Mouse (Mus musculus) neural tube, embryonic 13.5 days (tissue): ENCODE measurements around the gene Tmcc1. TPM values are rescaled to one million over a fixed set of nuclear protein-coding genes. Genes with fewer than 3 reads are reported as not detected.

ENCODE experiments used
- ATAC-seq: fragments of 200-750 bp; cut with Nextera tagmentation; 2 replicates; pipeline ENCODE4 v1.8.0; 2017; ENCODE audit warnings: low read depth, mild to moderate bottlenecking, moderate TSS enrichment, moderate library complexity
- H3K27ac ChIP-seq: fragments of 300-500 bp; sonication (generic); replicated peaks from 2 replicates; pipeline ENCODE4 v1.5.1; 2015; ENCODE audit warnings: moderate library complexity, mild to moderate bottlenecking, inconsistent platforms
- H3K27me3 ChIP-seq: fragments of 300-500 bp; sonication (generic); 2 replicates; pipeline ENCODE4 v1.6.1; 2015; ENCODE audit warnings: mild to moderate bottlenecking, inconsistent platforms
- H3K36me3 ChIP-seq: fragments of 300-500 bp; sonication (generic); 2 replicates; pipeline ENCODE4 v1.6.1; 2015; ENCODE audit warnings: mild to moderate bottlenecking, inconsistent platforms
- H3K4me1 ChIP-seq: fragments of 300-500 bp; sonication (generic); replicated peaks from 2 replicates; pipeline ENCODE4 v1.6.1; 2015; ENCODE audit warnings: inconsistent platforms
- H3K4me2 ChIP-seq: fragments of 300-500 bp; sonication (generic); 2 replicates; pipeline ENCODE4 v1.6.1; 2015; ENCODE audit warnings: inconsistent platforms, mild to moderate bottlenecking, moderate library complexity
- H3K4me3 ChIP-seq: fragments of 300-500 bp; sonication (generic); 2 replicates; pipeline ENCODE4 v1.5.1; 2015; ENCODE audit warnings: mild to moderate bottlenecking, inconsistent platforms
- H3K9ac ChIP-seq: fragments of 300-500 bp; sonication (generic); 2 replicates; pipeline ENCODE4 v1.6.1; 2015; ENCODE audit warnings: moderate library complexity, mild to moderate bottlenecking, inconsistent platforms
- H3K9me3 ChIP-seq: fragments of 300-500 bp; sonication (generic); 2 replicates; pipeline ENCODE4 v1.6.1; 2016; ENCODE audit warnings: inconsistent platforms
- whole genome bisulfite sequencing: fragments of 180-500 bp; shearing (Covaris S2); methylation state at CpG from one replicate; pipeline ENCODE4 v1.1.7; 2015; 5-methylcytosine and 5-hydroxymethylcytosine counted together
- polyA plus RNA-seq: library from polyadenylated mRNA; unstranded; fragments of >200 nt; fragmentation: Nextera tagmentation; extraction: Ambion mirVana; gene quantifications from 2 replicates; pipeline ENCODE4 v1.2.1, GENCODE M21; 2015

Gene Tmcc1
- polyA plus RNA-seq, 1 experiment from 2014 or later: 32.1 TPM

- Histone ChIP-seq H3K9me3 (no peaks in the 10 kb centered on the region), H3K4me1 (peaks cover 13% of the 10 kb centered on the region), H3K9ac (no peak overlapping the region), H3K4me2 (no peak overlapping the region), H3K27me3 (no peaks in the 10 kb centered on the region), H3K27ac (no peak overlapping the region), H3K36me3 (no peaks in the 10 kb centered on the region), H3K4me3 (no peak overlapping the region)
- WGBS: 72% methylated on average over 17 of the region's 17 CpGs
- no peak for ATAC-seq
Observed at GRCm38 (mm10) chr6:116005275-116005958, 187.9 kb downstream of the Tmcc1 start.

GRCm38 (mm10) chr6:116004716-116005115 lies 188.6 kb downstream of the Tmcc1 start:
- H3K4me3 ChIP-seq: no peak overlapping the region
- no peak overlapping the region for H3K9ac ChIP-seq
- 95% methylated on average over 6 of the region's 6 CpGs for WGBS
- H3K27ac ChIP-seq: peak overlapping the region; percentile 38; the same call in 1 of the 2 replicates
- H3K27me3 ChIP-seq: no peaks in the 10 kb centered on the region
- ATAC-seq: no peak
- H3K4me2 ChIP-seq: no peak overlapping the region
- peaks cover 13% of the 10 kb centered on the region for H3K4me1 ChIP-seq
- H3K36me3 ChIP-seq: no peaks in the 10 kb centered on the region
- no peaks in the 10 kb centered on the region for H3K9me3 ChIP-seq

GRCm38 (mm10) chr6:116004069-116004468 lies 189.2 kb downstream of the Tmcc1 start:
- Histone ChIP-seq H3K27ac (peak overlapping the region; percentile 38), H3K4me1 (peaks cover 13% of the 10 kb centered on the region), H3K27me3 (no peaks in the 10 kb centered on the region), H3K4me2 (no peak overlapping the region), H3K36me3 (no peaks in the 10 kb centered on the region), H3K9me3 (no peaks in the 10 kb centered on the region), H3K9ac (no peak overlapping the region), H3K4me3 (no peak overlapping the region)
- ATAC-seq: no peak
- 41% methylated on average over 7 of the region's 7 CpGs for WGBS

GRCm38 (mm10) chr6:116003516-116003915 lies 189.8 kb downstream of the Tmcc1 start:
- Histone ChIP-seq H3K4me1 (peaks cover 16% of the 10 kb centered on the region), H3K4me2 (no peak overlapping the region), H3K9ac (no peak overlapping the region), H3K4me3 (no peak overlapping the region), H3K27me3 (no peaks in the 10 kb centered on the region), H3K36me3 (no peaks in the 10 kb centered on the region), H3K27ac (0 out of 2 replicates have a peak overlapping the region, but pooled peaks have one; percentile 38), H3K9me3 (no peaks in the 10 kb centered on the region)
- ATAC-seq: no peak
- WGBS: 77% methylated on average over 5 of the region's 5 CpGs

- H3K27me3 ChIP-seq: no peaks in the 10 kb centered on the region
- H3K4me2 ChIP-seq: no peak overlapping the region
- H3K9me3 ChIP-seq: no peaks in the 10 kb centered on the region
- peaks cover 25% of the 10 kb centered on the region for H3K4me1 ChIP-seq
- H3K4me3 ChIP-seq: no peak overlapping the region
- 70% methylated on average over 12 of the region's 12 CpGs for WGBS
- no peak overlapping the region for H3K27ac ChIP-seq
- no peaks in the 10 kb centered on the region for H3K36me3 ChIP-seq
- no peak for ATAC-seq
- no peak overlapping the region for H3K9ac ChIP-seq
Observed at GRCm38 (mm10) chr6:116002311-116003104, 190.8 kb downstream of the Tmcc1 start.

GRCm38 (mm10) chr6:116000851-116001250 lies 192.4 kb downstream of the Tmcc1 start:
- H3K27ac ChIP-seq: no peak overlapping the region
- H3K9me3 ChIP-seq: no peaks in the 10 kb centered on the region
- 80% methylated on average over 5 of the region's 5 CpGs for WGBS
- ATAC-seq: no peak
- H3K4me1 ChIP-seq: peaks cover 35% of the 10 kb centered on the region
- H3K36me3 ChIP-seq: no peaks in the 10 kb centered on the region
- no peak overlapping the region for H3K4me2 ChIP-seq
- no peak overlapping the region for H3K9ac ChIP-seq
- no peak overlapping the region for H3K4me3 ChIP-seq
- H3K27me3 ChIP-seq: peaks cover 11% of the 10 kb centered on the region

GRCm38 (mm10) chr6:115999227-115999626 lies 194.1 kb downstream of the Tmcc1 start:
- no peak overlapping the region for H3K9ac ChIP-seq
- 91% methylated on average over 2 of the region's 2 CpGs for WGBS
- ATAC-seq: no peak
- H3K27me3 ChIP-seq: peaks cover 19% of the 10 kb centered on the region
- H3K9me3 ChIP-seq: no peaks in the 10 kb centered on the region
- no peaks in the 10 kb centered on the region for H3K36me3 ChIP-seq
- H3K4me2 ChIP-seq: no peak overlapping the region
- peaks cover 43% of the 10 kb centered on the region for H3K4me1 ChIP-seq
- H3K27ac ChIP-seq: no peak overlapping the region
- no peak overlapping the region for H3K4me3 ChIP-seq

GRCm38 (mm10) chr6:115998758-115999157 lies 194.5 kb downstream of the Tmcc1 start:
- H3K9ac ChIP-seq: no peak overlapping the region
- H3K36me3 ChIP-seq: no peaks in the 10 kb centered on the region
- no peak overlapping the region for H3K4me3 ChIP-seq
- WGBS: 77% methylated on average over 7 of the region's 7 CpGs
- H3K27me3 ChIP-seq: peaks cover 24% of the 10 kb centered on the region
- no peak overlapping the region for H3K4me2 ChIP-seq
- no peak for ATAC-seq
- H3K9me3 ChIP-seq: no peaks in the 10 kb centered on the region
- no peak overlapping the region for H3K27ac ChIP-seq
- peaks cover 43% of the 10 kb centered on the region for H3K4me1 ChIP-seq

GRCm38 (mm10) chr6:115997726-115998311 lies 195.5 kb downstream of the Tmcc1 start:
- Histone ChIP-seq H3K27ac (peak overlapping the region; percentile 49; the same call in 1 of the 2 replicates), H3K4me3 (no peak overlapping the region), H3K4me1 (peaks cover 53% of the 10 kb centered on the region), H3K9ac (no peak overlapping the region), H3K4me2 (no peak overlapping the region), H3K9me3 (no peaks in the 10 kb centered on the region), H3K36me3 (no peaks in the 10 kb centered on the region), H3K27me3 (peaks cover 33% of the 10 kb centered on the region)
- WGBS: 23% methylated on average over 3 of the region's 3 CpGs
- ATAC-seq: no peak

- Histone ChIP-seq H3K9me3 (no peaks in the 10 kb centered on the region), H3K36me3 (no peaks in the 10 kb centered on the region), H3K4me3 (no peak overlapping the region), H3K27me3 (peaks cover 48% of the 10 kb centered on the region), H3K9ac (no peak overlapping the region), H3K4me1 (peaks cover 64% of the 10 kb centered on the region), H3K4me2 (no peak overlapping the region), H3K27ac (0 out of 2 replicates have a peak overlapping the region, but pooled peaks have one; percentile 15)
- no peak for ATAC-seq
- WGBS: 35% methylated on average over 6 of the region's 6 CpGs
Observed at GRCm38 (mm10) chr6:115996171-115996851, 197.0 kb downstream of the Tmcc1 start.

- peak overlapping the region; percentile 82 for H3K4me2 ChIP-seq
- no peak for ATAC-seq
- 57% methylated on average over 4 of the region's 4 CpGs for WGBS
- H3K27me3 ChIP-seq: peaks cover 54% of the 10 kb centered on the region
- 0 out of 2 replicates have a peak overlapping the region, but pooled peaks have one; percentile 7 for H3K27ac ChIP-seq
- H3K4me3 ChIP-seq: no peak overlapping the region; the same call in 1 of the 2 replicates
- H3K9ac ChIP-seq: no peak overlapping the region
- H3K4me1 ChIP-seq: peaks cover 67% of the 10 kb centered on the region
- no peaks in the 10 kb centered on the region for H3K36me3 ChIP-seq
- no peaks in the 10 kb centered on the region for H3K9me3 ChIP-seq
Observed at GRCm38 (mm10) chr6:115995531-115995941, 197.8 kb downstream of the Tmcc1 start.
